Mouse (Mus musculus): ENCODE measurements around the gene Alcam.

Gene Alcam

GRCm38 (mm10) chr16:52453971-52454514, at the start of gene Alcam:
Gene Alcam, minus strand, starts transcription at chr16:52454074.
- peak; percentile 59 for DNase-seq (ENCODE audit: low spot score)

GRCm38 (mm10) chr16:52498757-52499335, 45.0 kb upstream of the Alcam start:
- no peak for DNase-seq (ENCODE audit: low spot score)

GRCm38 (mm10) chr16:52490542-52490941, 36.7 kb upstream of the Alcam start:
- no peak for DNase-seq (ENCODE audit: low spot score)

- DNase-seq (ENCODE audit: low spot score) = no peak
Measured at GRCm38 (mm10) chr16:52474235-52474634, 20.4 kb upstream of the Alcam start.

DNA sequence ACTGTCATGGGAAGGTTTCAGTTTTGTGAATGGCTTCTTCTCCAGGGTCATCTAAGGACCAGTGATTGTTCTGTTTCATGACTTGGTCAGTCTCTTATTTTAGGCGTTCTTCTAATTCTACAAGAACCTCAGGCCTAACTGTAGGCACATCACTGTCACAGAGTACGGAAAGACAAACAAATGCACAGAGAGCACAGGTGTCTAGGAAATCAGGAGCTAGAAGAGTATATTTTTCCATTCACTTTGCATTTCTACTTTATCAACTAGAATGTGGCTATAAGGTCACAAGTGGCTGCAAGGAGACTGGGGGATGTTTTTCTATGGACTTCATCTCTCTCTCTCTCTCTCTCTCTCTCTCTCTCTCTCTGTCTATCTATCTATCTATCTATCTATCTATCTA, 19.2 kb upstream of the Alcam start:
- DNase-seq (ENCODE audit: low spot score) = no peak

DNA sequence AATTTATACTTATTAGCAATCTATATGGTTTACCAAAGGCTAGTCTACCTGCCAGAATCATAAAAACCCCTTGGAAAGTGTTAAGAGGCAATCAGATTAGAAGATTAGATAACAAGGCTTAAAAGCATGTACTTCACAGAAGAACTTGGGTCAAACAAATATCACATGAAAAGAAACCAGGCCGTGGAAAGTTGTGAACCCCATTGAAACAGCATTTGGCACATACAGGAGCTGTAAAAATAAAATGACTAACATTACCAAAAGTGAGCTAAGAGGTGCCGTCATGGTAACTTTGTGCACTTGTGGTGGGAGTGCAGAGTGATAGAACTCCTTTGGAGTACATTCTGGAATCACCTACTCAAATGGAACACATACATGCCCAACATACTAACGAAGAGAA, 18.8 kb upstream of the Alcam start:
- no peak for DNase-seq (ENCODE audit: low spot score)

DNA sequence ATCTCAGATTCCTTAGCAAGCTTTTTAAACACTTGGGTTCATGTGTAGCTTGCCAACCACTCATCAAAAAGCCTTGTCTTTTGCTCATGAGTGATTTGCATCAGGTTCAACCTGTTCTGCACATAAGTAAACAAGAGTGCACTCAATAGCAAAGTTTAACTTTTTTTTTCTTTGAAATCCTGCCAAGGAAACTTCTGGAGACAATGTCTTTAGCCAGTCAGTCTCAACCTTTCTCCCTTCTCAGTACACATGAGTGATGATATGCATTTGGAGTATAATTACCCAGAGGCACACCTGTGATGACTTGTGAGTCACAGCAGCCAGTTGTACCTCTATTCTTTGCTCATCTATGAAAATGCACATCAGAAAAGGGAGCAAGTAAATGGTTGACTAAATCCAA, 18.2 kb upstream of the Alcam start:
- DNase-seq (ENCODE audit: low spot score) = no peak

- DNase-seq (ENCODE audit: low spot score) = no peak
Measured at GRCm38 (mm10) chr16:52470881-52471280, 17.0 kb upstream of the Alcam start.

DNA sequence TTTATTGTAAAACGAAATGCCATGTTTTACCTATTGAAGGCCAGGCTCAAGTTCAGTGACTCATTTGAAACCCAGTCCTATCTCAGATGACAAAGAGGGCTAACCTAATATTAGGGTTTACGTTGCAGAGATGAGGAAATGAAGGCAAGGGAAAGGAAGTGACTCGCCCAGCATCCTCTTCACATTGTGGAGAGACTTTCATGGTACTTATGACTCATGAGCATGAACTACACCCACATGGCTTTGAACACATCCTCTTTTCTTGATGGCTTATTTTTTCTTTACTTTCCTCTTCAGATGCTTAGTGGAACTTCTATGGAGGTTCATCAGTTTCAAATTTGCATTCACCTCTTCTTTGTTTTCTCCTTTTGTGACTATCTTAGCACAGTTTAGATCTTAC, 16.4 kb upstream of the Alcam start:
- no peak for DNase-seq (ENCODE audit: low spot score)

DNA sequence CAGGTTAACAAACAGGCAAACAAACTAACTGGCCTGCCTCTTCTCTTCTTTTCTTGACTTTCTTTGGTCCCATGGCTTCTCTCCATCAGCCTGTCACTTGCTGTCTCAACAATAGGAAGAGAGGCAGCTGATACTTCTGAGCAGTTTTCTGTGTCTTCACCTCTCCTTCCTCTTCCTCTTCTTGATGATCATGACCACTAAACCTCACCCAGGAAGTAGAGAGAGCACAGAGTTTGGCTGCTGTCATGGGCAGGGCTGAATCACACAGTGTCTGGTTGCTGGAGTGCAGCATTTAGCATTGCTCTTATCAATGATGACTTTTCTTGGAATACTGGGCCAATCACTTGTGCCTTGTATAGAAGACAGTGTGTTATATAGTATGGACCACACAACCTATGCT, 14.6 kb upstream of the Alcam start:
- DNase-seq (ENCODE audit: low spot score) = no peak

GRCm38 (mm10) chr16:52466770-52467169, 12.9 kb upstream of the Alcam start:
- DNase-seq (ENCODE audit: low spot score) = no peak

GRCm38 (mm10) chr16:52464597-52464996, 10.7 kb upstream of the Alcam start:
- DNase-seq (ENCODE audit: low spot score) = no peak

- peak; percentile 97 for DNase-seq (ENCODE audit: low spot score)
Measured at GRCm38 (mm10) chr16:52452862-52453715, 785 bp downstream of the Alcam start.

- no peak for DNase-seq (ENCODE audit: low spot score)
Measured at GRCm38 (mm10) chr16:52452477-52452831, 1.4 kb downstream of the Alcam start.

DNA sequence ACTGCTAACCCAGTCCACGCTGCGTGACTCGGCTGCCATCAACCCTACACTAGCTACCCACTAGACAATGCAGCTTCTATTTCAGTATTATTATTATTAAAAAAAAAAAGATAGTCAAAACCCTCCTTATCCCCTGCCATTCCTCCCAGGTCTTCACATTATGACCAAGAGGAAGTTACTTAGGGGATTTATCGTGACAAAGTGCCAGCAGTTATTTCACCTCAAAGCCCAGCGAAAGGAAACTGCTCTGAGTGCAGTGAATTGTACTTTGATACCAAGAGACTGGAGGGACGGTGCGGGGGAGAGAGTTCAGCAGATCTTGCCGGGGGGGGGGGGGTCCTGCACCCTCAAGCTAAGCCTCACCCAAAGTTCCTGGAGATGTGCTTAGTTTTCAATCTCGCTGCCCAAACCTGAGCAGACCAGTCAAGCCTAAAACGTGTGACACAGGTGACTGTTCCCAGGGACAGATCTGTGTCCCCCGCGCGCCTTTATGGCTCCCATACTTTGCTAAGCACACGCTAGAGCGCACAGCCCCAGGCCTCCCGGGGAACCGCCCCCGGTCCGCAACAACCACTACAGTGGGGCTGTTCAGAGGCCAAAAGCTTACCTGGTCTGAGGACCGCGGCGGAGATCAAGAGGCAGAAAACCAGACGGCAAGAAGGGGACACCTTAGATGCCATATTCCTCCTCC, 1.9 kb downstream of the Alcam start:
- DNase-seq (ENCODE audit: low spot score) = peak; percentile 18

GRCm38 (mm10) chr16:52451101-52451785, 2.6 kb downstream of the Alcam start:
- peak; percentile 56 for DNase-seq (ENCODE audit: low spot score)

- peak; percentile 55 for DNase-seq (ENCODE audit: low spot score)
Measured at GRCm38 (mm10) chr16:52450245-52451100, 3.4 kb downstream of the Alcam start.

DNA sequence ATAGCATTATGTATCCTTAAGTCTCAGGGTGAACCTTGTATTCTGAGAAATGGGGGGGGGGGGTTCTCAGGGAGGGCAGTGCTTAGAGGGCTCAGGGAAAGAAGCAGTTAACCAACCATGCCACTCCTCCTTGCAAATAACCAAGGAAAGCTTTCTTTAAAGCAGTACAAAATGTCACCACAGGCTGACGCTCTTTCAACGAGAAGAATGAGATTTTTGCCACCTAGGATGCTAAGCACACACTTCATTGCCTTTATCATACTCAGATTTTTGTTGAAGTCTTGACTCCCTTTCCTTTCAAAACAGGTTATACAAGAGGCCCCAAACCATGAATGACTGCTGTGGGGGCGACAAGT, 4.0 kb downstream of the Alcam start:
- DNase-seq (ENCODE audit: low spot score) = no peak

GRCm38 (mm10) chr16:52445984-52446383, 7.9 kb downstream of the Alcam start:
- no peak for DNase-seq (ENCODE audit: low spot score)

DNA sequence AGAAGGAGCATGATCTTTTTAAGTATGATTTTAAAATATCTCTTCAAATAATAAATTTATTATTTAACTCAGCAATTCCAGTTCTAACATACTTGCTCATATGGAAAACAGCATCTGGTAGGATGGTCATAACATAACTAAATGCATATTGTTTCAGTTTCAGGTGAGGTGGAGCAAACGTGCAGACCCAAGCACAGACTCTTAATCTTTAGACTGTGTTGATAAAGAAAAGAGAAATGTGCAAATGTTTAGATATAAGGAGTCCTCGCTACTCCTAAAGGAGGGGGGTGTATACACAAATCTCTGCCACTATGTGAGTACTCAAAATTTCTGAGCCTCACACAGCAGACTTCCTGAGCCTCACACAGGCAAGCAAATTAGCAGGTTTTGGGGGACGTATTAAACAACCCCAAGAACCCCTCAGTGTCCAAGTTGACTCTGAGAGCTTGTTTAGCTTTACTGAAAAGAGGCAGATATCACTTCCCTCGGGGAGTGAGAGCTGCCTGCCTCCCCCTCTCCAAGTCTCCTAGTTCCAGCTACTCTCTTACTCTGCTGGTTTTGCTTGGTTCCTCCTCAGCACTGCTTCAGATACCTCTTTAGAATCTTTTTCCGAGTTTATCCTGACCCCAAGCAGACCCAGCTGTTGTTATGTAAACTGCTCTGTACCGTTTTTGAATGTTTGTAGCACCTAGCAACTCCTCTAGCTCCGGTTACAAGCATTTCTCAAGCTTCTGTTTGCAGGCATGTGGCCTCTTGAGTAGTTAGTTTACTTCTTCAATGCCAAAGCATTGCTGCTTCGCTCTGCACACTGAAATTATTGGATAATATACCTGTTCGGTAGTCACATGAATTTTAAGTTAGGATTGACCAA, 10.0 kb downstream of the Alcam start:
- no peak for DNase-seq (ENCODE audit: low spot score)

All from retina, embryonic 14.5 days (tissue).